ENCODE assay signal across 7 mouse cellular contexts in the genomic region with DNA sequence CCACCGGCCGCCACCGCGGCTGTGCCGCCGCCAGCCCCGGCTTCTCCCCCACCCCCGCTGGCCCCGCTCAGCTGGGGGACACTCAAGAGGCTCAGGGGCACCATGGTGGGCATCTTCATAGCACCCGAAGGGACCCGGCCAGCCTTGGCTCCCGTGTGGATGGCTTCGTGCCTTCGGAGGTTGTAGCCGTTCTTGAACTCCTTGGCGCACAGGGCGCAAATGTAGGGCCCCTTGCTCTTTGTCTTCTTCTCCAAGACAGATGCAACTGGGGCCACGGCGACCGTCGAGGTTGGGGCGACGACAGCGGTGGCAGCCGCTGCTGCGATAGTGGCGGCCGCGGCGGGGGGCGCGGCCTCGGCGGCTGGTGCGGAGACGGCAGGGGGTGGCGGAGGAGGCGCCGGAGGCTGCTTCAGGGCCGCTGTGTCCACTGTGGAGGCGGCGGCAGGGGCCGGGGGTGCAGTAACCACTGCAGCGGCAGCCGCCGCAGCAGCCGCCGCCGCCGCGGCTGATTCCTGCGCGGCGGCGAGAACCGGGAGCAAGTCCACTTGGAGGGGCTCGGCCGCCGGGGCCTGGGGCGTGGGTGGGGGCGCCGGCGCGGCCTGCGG. TPM values are rescaled to one million over a fixed set of nuclear protein-coding genes. Genes with fewer than 3 reads are reported as not detected.
A peak's percentile ranks its signal among the peaks of the same experiment; 100 is the strongest.
DNase-seq lines count a peak whose midpoint lies in the region; ATAC-seq and TF ChIP-seq lines count a peak whose summit lies in the region.

No protein-coding gene starts in this region.

- DNase-seq in right cerebral cortex, postnatal 4 days, result peak; percentile 58
- no peak for DNase-seq in right cerebral cortex, postnatal 25 days
- DNase-seq in kidney, postnatal 14 days, result peak; percentile 67
- DNase-seq in thymus, postnatal 36 days, result peak; percentile 65 to 76

- H3K4me1 ChIP-seq in bone marrow macrophage, adult 2 months (ENCODE audit: control insufficient read depth, insufficient read depth, low read length), result peaks cover 31% of the 10 kb centered on the region
- H3K4me1 ChIP-seq in heart, embryonic 13.5 days, result peaks cover 55% of the 10 kb centered on the region
- peaks cover 53% of the 10 kb centered on the region for H3K4me1 ChIP-seq in midbrain, embryonic 12.5 days

- WGBS in heart, embryonic 13.5 days, result under 1% methylated on average over 61 of the region's 65 CpGs
- under 1% methylated on average over 65 of the region's 65 CpGs for WGBS in midbrain, embryonic 12.5 days

- peaks cover 63% of the 10 kb centered on the region for H3K36me3 ChIP-seq in heart, embryonic 13.5 days
- H3K36me3 ChIP-seq in midbrain, embryonic 12.5 days, result peaks cover 50% of the 10 kb centered on the region

- H3K4me2 ChIP-seq in heart, embryonic 13.5 days, result peak overlapping the region; percentile 91
- peak overlapping the region; percentile 98 for H3K4me2 ChIP-seq in midbrain, embryonic 12.5 days (replicated peaks)

- TF ChIP-seq POLR2A in bone marrow macrophage, adult 2 months (IDR thresholded peaks at IDR 0.05; ENCODE audit: borderline replicate concordance, low read depth, low read length), result no peak

- peak overlapping the region; percentile 100 for H3K9ac ChIP-seq in heart, embryonic 13.5 days
- peak overlapping the region; percentile 100 for H3K9ac ChIP-seq in midbrain, embryonic 12.5 days (replicated peaks)

- no peaks in the 10 kb centered on the region for H3K27me3 ChIP-seq in heart, embryonic 13.5 days (replicated peaks)
- H3K27me3 ChIP-seq in midbrain, embryonic 12.5 days, result no peaks in the 10 kb centered on the region

- peak overlapping the region; percentile 94 for H3K27ac ChIP-seq in bone marrow macrophage, adult 2 months (ENCODE audit: insufficient read depth, low read depth, low read length)
- H3K27ac ChIP-seq in heart, embryonic 13.5 days (replicated peaks), result peak overlapping the region; percentile 99
- peak overlapping the region; percentile 99 for H3K27ac ChIP-seq in midbrain, embryonic 12.5 days (replicated peaks)

- ATAC-seq in heart, embryonic 13.5 days (ENCODE audit: extremely low read depth, insufficient number of reproducible peaks, low FRiP score, low TSS enrichment), result no peak
- no peak for ATAC-seq in midbrain, embryonic 12.5 days (ENCODE audit: low FRiP score, low read depth)

- no peak for TF ChIP-seq CTCF in bone marrow macrophage, adult 2 months (IDR thresholded peaks at IDR 0.05; ENCODE audit: low read depth, low read length)

- no peaks in the 10 kb centered on the region for H3K9me3 ChIP-seq in heart, embryonic 13.5 days
- no peaks in the 10 kb centered on the region for H3K9me3 ChIP-seq in midbrain, embryonic 12.5 days

- peak overlapping the region; percentile 76 for H3K4me3 ChIP-seq in bone marrow macrophage, adult 2 months (ENCODE audit: insufficient read depth, low read length)
- H3K4me3 ChIP-seq in heart, embryonic 13.5 days, result peak overlapping the region; percentile 94
- peak overlapping the region; percentile 98 for H3K4me3 ChIP-seq in midbrain, embryonic 12.5 days

RNA-seq across cellular contexts. Expression of gene Maz, which starts 1.2 kb away (rescaled TPM):
- 161 and 164 TPM in 2 replicates for polyA plus RNA-seq in bone marrow macrophage, adult 2 months (2012; ENCODE audit: insufficient read depth, insufficient read length, missing spikeins)
- 31.0 and 34.5 TPM in 2 replicates for polyA plus RNA-seq in heart, embryonic 13.5 days (2015; fragmentation: Nextera tagmentation; extraction: Ambion mirVana)
- 118 and 133 TPM in 2 replicates for polyA plus RNA-seq in midbrain, embryonic 12.5 days (2016; fragmentation: Nextera tagmentation; extraction: Ambion mirVana)

RNA-seq across cellular contexts. Expression of gene Prrt2, which starts 4.6 kb away (rescaled TPM):
- polyA plus RNA-seq in bone marrow macrophage, adult 2 months (2012; ENCODE audit: insufficient read depth, insufficient read length, missing spikeins), result 2.8 TPM in 1 of 2 replicates, not detected in the other
- polyA plus RNA-seq in heart, embryonic 13.5 days (2015; fragmentation: Nextera tagmentation; extraction: Ambion mirVana), result 1.6 TPM in 2 replicates
- 4.3 and 5.5 TPM in 2 replicates for polyA plus RNA-seq in midbrain, embryonic 12.5 days (2016; fragmentation: Nextera tagmentation; extraction: Ambion mirVana)

RNA-seq across cellular contexts. Expression of gene Gm42742, which starts 4.8 kb away (rescaled TPM):
- polyA plus RNA-seq in bone marrow macrophage, adult 2 months (2012; ENCODE audit: insufficient read depth, insufficient read length, missing spikeins), result 31.3 and 44.3 TPM in 2 replicates
- polyA plus RNA-seq in heart, embryonic 13.5 days (2015; fragmentation: Nextera tagmentation; extraction: Ambion mirVana), result 13.8 and 25.7 TPM in 2 replicates
- 56.8 and 66.8 TPM in 2 replicates for polyA plus RNA-seq in midbrain, embryonic 12.5 days (2016; fragmentation: Nextera tagmentation; extraction: Ambion mirVana)

RNA-seq across cellular contexts. Expression of gene Pagr1a, which starts 8.5 kb away (rescaled TPM):
- 20.3 and 22.2 TPM in 2 replicates for polyA plus RNA-seq in bone marrow macrophage, adult 2 months (2012; ENCODE audit: insufficient read depth, insufficient read length, missing spikeins)
- polyA plus RNA-seq in heart, embryonic 13.5 days (2015; fragmentation: Nextera tagmentation; extraction: Ambion mirVana), result 55.6 and 76.2 TPM in 2 replicates
- 53.1 and 65.0 TPM in 2 replicates for polyA plus RNA-seq in midbrain, embryonic 12.5 days (2016; fragmentation: Nextera tagmentation; extraction: Ambion mirVana)

RNA-seq across cellular contexts. Expression of gene Pagr1b, which starts 9.4 kb away (rescaled TPM):
- polyA plus RNA-seq in bone marrow macrophage, adult 2 months (2012; ENCODE audit: insufficient read depth, insufficient read length, missing spikeins), result 9.2 and 17.6 TPM in 2 replicates
- polyA plus RNA-seq in heart, embryonic 13.5 days (2015; fragmentation: Nextera tagmentation; extraction: Ambion mirVana), result 0.38 and 0.44 TPM in 2 replicates
- 0.32 and 0.39 TPM in 2 replicates for polyA plus RNA-seq in midbrain, embryonic 12.5 days (2016; fragmentation: Nextera tagmentation; extraction: Ambion mirVana)
